Mouse (Mus musculus) brain, adult 2 months (tissue): ENCODE measurements at regions not wholly inside any gene's neighbourhood (a gene's known extent, or its start where the extent isn't known, plus 50 kb on each side); places are given as distances from the start of the nearest gene placed in this dataset.

Experiments
- DNase-seq: peaks from one replicate; pipeline ENCODE4 v3.0.0; 2011; ENCODE audit warnings: low read depth, low spot score

- DNase-seq = no peak
These were observed 55.1 kb upstream of the Pcbd1 start for GRCm38 (mm10) chr10:61034056-61034455.

DNA sequence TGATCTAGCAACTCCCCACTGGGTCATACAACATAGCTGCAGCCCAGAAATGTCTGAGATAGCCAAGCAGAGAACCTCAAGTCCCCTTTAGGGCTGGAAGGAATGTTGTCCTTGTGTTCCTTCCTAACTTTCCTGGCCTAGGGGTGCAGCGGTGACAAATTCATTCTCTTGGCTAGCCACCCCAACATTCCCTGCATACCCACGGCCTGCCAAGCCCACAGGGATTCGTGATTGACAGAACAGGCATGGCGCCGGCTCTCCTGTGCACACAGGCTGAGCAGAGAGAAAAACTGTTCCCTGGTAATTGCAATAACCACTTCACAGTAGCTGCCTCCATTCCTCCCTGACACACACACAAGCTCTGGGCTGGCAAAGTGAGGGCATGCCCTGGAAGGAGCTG, 60.5 kb upstream of the Pcbd1 start:
- no peak for DNase-seq

DNA sequence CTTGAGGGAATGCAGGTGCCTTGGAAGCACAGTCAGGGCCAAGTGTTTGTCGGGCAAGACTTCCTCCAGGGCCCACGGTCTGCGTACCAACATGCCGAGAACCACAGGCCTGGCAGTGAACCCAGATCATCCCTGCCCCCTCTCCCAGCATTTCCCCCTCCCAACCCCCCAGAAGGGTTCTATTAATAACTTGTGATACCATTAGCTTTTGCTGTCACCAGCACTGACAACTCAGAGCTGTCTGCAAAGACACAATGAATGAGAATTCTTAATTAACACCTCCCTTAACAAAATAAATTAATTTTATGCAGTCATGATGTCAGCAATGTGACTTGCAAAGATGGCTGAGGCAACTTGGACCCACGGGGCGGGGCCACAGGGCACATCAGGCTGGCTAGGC, 61.9 kb upstream of the Pcbd1 start:
- no peak for DNase-seq

GRCm38 (mm10) chr10:61025061-61025460, 64.1 kb upstream of the Pcbd1 start:
- peak; percentile 27 for DNase-seq

DNA sequence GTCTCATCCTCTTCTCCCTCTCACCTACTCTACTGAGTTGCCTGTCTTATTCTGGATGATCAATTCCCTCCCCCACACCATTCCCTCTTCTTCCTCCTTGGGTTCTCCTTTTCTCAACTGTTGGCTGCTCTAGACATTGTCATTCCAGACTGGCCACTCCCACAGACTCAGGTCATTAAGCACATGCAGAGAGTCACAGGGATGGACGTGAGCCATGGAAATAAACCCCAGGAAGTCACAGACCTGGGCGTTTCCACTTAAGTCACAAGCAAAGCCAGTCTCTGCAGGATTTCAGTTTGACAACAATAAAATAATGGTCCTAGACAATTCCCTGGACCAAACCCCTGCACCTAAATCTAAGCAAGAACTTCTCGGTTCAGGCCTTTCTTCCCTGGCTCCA, 65.0 kb upstream of the Pcbd1 start:
- DNase-seq = no peak

DNA sequence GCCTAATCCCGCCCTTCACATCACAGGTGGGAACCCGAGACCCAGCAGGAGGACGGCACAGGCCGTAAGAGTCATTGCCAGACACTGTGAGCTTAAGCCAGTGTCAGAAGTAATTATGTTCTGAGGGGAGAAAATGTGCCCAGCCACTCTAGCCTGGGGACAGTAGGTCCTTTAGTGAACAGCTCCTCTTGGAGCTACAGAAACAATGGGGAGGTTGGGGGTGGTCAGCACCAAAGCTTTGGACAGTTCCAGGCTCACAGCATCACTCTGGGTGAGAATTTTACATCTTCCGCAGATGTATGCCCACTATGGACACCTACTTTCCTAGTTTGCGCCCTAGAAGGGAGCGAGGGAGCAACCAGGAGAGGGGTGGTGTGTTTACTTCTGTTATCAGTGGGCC, 65.7 kb upstream of the Pcbd1 start:
- no peak for DNase-seq

DNA sequence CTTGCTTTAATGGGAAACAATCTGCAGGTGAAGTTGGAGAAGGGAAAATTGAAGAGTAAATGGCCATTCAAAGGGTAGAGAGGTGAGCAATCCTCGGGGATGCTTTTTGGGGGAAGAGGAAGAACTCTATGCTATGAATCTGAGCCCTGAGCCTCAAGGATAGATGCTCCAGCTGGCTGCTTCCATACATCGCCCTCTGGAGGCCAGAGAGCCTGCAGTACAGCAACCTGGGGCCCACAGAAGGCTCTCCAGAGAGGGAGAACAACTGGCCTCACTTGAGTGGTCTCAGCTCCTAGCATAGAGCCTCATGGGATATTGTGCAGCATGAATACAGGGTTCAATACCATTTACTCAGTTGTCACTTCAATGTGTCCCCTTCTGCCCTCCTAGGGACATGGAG, 69.6 kb upstream of the Pcbd1 start:
- DNase-seq = peak; percentile 50

DNA sequence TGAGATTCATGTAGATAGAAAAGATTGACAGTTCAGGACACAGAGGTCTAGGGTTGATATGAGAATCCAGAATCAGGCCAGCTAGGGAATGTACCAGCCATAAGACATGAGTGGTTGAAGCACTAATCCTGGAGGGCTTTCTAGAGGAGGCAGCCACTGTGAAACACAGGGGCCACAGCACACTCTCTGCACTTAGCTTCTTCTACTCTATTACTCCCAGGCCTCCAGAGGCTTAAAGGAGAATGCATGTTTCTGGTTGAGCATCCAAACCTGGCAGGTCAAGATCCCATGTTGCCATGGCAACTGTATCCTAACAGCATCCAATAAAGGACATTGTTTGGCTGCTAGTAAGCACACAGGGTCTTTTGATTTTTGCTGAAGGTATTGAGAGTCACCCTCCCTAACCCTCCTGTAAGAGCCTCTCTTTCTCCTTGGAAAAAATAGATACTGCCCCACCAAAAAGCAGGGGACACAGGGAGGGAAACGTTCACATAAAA, 76.9 kb upstream of the Pcbd1 start:
- DNase-seq = peak; percentile 29

GRCm38 (mm10) chr10:61010697-61011096, 78.4 kb upstream of the Pcbd1 start:
- DNase-seq = peak; percentile 32

- DNase-seq = no peak
These were observed 81.7 kb upstream of the Pcbd1 start for GRCm38 (mm10) chr10:61007403-61007802.

- peak; percentile 53 for DNase-seq
These were observed 87.4 kb upstream of the Pcbd1 start for GRCm38 (mm10) chr10:61001745-61002160.

- no peak for DNase-seq
These were observed 91.7 kb upstream of the Pcbd1 start for GRCm38 (mm10) chr10:60997393-60997792.

DNA sequence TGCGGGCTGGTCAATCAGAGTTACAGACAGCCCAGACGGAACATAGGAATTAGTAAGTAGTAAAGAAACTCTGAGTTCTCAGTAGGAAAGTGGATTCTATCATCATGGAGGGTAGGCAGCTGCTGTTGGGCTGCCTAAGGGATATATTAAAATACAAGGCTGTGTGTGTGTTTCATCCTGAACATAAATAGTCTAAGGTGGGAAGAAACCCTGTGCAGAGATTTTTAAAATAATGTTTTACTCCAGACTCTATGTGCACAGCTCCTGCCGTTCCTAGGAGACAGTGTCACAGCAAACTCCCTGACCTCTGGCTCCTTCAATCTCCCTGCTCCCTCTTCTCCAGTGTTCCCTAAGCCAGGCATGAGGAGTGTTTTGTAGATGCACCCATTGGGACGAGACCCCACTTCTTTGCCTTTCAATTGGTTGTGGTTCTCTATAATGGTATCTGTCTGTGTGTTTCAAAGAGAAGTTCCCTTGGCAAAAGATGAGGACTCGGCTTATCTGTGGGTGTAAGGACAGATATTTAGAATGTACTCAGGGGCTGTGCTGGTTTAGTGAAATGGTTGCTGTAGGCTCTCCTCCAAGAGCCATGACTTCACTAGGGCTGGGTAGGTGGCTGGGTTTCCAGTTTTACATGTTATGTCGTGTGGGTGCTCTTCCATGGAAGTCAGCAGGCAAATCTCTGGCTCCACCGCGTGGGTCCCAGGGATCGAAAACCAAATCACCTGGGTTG, 93.1 kb upstream of the Pcbd1 start:
- peak; percentile 66 for DNase-seq

DNA sequence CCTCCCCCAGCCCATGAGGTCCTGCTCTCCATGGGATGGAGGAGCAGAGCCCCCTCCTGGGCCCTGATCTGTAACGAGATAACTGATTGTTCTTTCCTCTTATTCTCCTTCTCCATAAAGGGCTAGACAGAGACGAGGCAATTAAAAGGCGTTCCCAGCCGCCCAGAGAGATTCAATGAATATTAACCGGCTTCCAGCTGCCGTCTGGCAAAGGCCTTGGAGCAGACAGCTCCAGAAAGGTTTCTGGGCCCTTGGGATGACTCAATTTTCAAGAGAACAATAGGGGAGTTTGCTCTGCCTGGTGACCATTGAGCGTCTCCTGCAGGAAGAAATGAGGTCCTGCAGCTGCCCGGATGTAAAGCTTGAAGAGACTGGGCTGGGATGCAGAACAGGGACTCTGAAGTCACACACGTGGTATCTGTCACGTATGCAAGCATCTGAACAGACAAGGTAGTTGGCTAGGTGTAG, 104.0 kb upstream of the Pcbd1 start:
- peak; percentile 29 for DNase-seq

- DNase-seq = no peak
These were observed 107.4 kb upstream of the Pcbd1 start for GRCm38 (mm10) chr10:60981770-60982169.

DNA sequence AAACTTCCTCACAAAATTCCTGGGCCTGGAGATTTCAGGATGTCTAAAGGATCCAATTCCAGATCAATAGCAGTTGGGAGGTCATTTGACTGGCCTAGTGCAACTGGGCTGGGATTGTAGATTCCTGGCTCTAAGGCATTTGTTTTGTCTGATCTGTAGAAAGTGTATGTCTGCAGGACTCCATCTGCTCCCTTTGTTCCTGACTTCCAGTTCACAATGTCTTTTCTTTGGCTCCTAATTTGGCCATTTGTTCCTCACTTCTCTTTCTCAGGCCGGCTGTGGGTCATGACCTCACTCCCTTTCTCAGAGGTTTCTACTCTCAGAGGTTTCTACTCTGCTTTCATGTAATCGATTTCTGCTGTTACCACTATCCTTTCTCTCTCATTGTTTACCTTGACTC, 115.5 kb upstream of the Pcbd1 start:
- DNase-seq = no peak

DNA sequence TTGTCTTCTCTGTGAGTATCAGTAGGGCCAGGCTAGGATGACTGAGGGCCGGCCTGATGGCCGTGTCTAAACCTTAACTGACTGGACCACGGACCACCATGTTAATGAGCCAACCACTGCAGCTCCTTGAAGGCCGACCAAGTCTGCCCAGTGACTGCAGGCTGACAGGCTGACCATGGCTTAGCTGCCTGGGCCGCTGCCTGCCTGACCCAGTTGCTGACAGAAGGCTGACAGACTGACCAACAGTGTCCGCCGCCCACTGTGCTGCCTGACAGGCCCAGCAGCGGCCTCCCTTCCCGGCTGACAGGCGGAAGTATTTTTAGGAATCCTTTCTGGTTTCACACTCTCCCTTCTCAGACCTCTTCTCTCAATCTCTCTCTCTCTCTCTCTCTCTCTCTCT, 124.3 kb upstream of the Pcbd1 start:
- peak; percentile 48 for DNase-seq

GRCm38 (mm10) chr10:60957820-60958233, 126.4 kb upstream of the Unc5b start:
- DNase-seq = peak; percentile 53

DNA sequence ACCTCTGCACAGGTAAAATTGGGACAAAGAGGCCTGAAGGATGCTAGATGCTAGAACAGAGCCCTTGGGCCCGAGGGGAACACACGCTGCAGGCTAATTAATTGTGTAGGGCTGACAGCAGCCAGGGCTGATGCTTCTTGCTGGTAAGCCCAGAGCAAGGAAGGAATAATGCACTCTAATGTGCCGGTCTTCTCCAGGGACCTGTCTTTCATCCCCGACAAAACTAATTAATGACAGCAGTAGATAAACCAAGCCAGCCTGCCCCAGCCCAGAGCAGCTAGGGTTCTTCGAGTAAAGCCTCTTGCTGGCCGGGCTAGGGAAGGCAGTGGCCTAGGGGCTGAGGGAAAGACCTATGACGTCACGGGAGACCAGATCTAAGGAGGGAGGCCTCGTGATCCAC, 124.1 kb upstream of the Unc5b start:
- no peak for DNase-seq

DNA sequence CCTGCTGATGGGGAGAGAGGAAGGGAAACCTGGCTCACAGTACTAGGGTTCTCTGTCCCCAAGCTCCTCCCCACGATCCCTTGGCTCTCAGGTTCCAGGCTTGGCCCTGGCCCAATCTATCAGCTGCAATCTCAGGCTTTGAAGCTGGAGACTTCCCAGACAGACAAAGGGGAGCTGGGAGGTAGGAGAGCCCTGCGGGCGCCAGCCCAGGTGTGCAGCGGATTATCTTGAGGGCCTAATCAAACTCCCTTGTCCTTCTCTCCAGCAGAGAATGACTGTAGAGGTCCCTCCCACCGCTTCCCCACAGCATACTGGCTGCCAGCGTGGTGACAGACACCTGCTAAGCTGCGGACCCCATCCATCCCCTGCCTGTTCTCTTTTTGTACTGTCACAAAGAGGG, 121.1 kb upstream of the Unc5b start:
- DNase-seq = no peak

DNA sequence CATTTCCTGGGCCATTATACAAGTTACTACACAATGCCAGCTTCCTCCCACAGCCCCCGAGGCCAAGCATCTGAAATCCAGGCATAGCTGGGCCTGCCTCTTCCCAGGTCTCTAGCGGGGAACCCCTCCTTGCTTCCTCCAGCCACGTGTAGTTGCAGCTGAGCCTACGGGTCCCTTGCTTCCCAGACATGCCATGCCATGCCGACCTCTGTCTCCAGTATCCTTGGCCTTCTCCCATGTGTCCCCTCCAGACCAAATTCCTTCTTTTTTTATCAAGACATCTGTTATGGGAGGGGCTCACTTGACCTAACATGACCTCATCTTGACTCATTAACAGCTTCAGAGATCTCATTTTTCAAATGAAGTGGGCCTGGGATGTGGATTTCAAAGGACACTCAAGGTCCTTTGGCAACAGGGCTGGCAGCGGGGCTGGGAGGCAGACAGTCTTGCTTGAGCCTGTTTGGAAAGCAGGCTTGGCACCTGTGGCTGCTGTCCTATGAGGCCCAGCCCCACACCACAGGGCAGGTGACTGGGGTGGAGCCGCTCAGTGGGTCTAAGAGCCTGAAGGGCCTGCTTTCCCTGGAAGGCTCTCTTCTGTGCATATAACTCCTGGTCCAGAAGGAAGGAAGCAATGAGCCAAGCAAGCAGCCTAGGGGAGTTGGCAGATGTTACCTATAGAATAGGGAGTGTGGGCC, 117.7 kb upstream of the Unc5b start:
- no peak for DNase-seq

DNA sequence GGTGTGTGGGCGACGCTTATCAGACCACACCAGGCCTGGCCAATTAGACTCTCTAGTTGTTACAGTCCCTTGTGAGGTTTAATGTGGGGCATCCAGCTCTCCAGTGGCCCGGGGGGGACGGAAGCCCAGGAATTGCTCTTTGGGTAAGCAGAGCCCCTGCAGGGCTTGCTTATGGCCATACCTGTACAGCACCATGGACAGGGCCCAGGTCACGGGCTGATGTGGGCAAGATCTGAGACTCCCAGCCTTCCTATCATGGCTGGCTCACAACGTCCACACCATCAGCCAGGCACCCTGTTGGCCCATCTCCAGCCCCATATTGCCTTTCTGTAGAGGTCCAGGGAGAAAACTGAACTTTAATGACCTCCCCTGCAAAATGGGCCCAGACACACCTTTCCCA, 111.7 kb upstream of the Unc5b start:
- no peak for DNase-seq

- DNase-seq = no peak
These were observed 107.4 kb upstream of the Unc5b start for GRCm38 (mm10) chr10:60938749-60939148.
